Mouse (Mus musculus): ENCODE measurements around the gene Olfr847. TPM values are rescaled to one million over a fixed set of nuclear protein-coding genes. Genes with fewer than 3 reads are reported as not detected.

The Olfr847 gene
- total RNA-seq (2014; rRNA removed), result not detected in 2 replicates
- polyA plus RNA-seq (2015; fragmentation: Nextera tagmentation; extraction: Ambion mirVana), result not detected in 2 replicates

GRCm38 (mm10) chr9:19378569-19378968, at the start of gene Olfr847:
Olfr847 (minus strand) TSS chr9:19378669.
- Histone ChIP-seq H3K4me1 (ENCODE audit: insufficient read depth, low read length) (no peaks in the 10 kb centered on the region), H3K4me2 (ENCODE audit: low read depth, low read length, poor library complexity, severe bottlenecking) (no peak within 1 kb of the TSS), H3K27ac (ENCODE audit: low read depth, low read length) (no peak within 1 kb of the TSS), H3K4me3 (ENCODE audit: low read depth, low read length) (no peak within 1 kb of the TSS), H3K9me3 (ENCODE audit: low read length) (peaks cover 3% of the 10 kb centered on the region; the same call in 1 of the 2 replicates), H3K9ac (replicated peaks; ENCODE audit: low read length, poor library complexity, severe bottlenecking) (no peak within 1 kb of the TSS), H3K36me3 (ENCODE audit: insufficient read depth, low read length) (no peaks in the 10 kb centered on the region), H3K27me3 (ENCODE audit: insufficient read depth, low read length) (no peaks in the 10 kb centered on the region)
- ATAC-seq (ENCODE audit: low FRiP score), result no peak
- TF ChIP-seq CTCF (IDR thresholded peaks at IDR 0.05), result no peak
- whole genome bisulfite sequencing, result 55% methylated on average over 1 of the region's 1 CpGs
- DNase-seq (ENCODE audit: low spot score), result no peak

GRCm38 (mm10) chr9:19363905-19364304, 14.6 kb downstream of the Olfr847 start, which contains the start of gene Olfr846:
Olfr846 (minus strand) TSS chr9:19364005.
- ATAC-seq (ENCODE audit: low FRiP score), result no peak
- Histone ChIP-seq H3K9me3 (ENCODE audit: low read length) (peaks cover 6% of the 10 kb centered on the region; the same call in 1 of the 2 replicates), H3K4me2 (ENCODE audit: low read depth, low read length, poor library complexity, severe bottlenecking) (no peak within 1 kb of the TSS), H3K36me3 (ENCODE audit: insufficient read depth, low read length) (no peaks in the 10 kb centered on the region), H3K27ac (ENCODE audit: low read depth, low read length) (no peak within 1 kb of the TSS), H3K9ac (replicated peaks; ENCODE audit: low read length, poor library complexity, severe bottlenecking) (no peak within 1 kb of the TSS), H3K27me3 (ENCODE audit: insufficient read depth, low read length) (no peaks in the 10 kb centered on the region), H3K4me3 (ENCODE audit: low read depth, low read length) (no peak within 1 kb of the TSS), H3K4me1 (ENCODE audit: insufficient read depth, low read length) (no peaks in the 10 kb centered on the region)
- 49% methylated on average over 1 of the region's 1 CpGs for whole genome bisulfite sequencing
- DNase-seq (ENCODE audit: low spot score), result no peak
- no peak for TF ChIP-seq CTCF (IDR thresholded peaks at IDR 0.05)

- no peak for TF ChIP-seq CTCF (IDR thresholded peaks at IDR 0.05)
- Histone ChIP-seq H3K36me3 (ENCODE audit: insufficient read depth, low read length) (no peaks in the 10 kb centered on the region), H3K4me2 (ENCODE audit: low read depth, low read length, poor library complexity, severe bottlenecking) (no peak within 1 kb of the TSS), H3K4me1 (ENCODE audit: insufficient read depth, low read length) (no peaks in the 10 kb centered on the region), H3K4me3 (ENCODE audit: low read depth, low read length) (no peak within 1 kb of the TSS), H3K27ac (ENCODE audit: low read depth, low read length) (no peak within 1 kb of the TSS), H3K9ac (replicated peaks; ENCODE audit: low read length, poor library complexity, severe bottlenecking) (no peak within 1 kb of the TSS), H3K9me3 (ENCODE audit: low read length) (peaks cover 13% of the 10 kb centered on the region; the same call in 1 of the 2 replicates), H3K27me3 (ENCODE audit: insufficient read depth, low read length) (no peaks in the 10 kb centered on the region)
- no peak for ATAC-seq (ENCODE audit: low FRiP score)
- DNase-seq (ENCODE audit: low spot score), result no peak
- 78% methylated on average over 1 of the region's 1 CpGs for WGBS
These were observed 42.3 kb downstream of the Olfr847 start, which contains the start of gene Olfr845 for GRCm38 (mm10) chr9:19336157-19336556. Olfr845 (plus strand) TSS chr9:19336457.

Other genes with a start within 250 kb of the Olfr847 start
- gene Olfr837, start 242.4 kb downstream of the Olfr847 start, total RNA-seq (2014; rRNA removed), result not detected in 2 replicates
- gene Olfr837, start 242.4 kb downstream of the Olfr847 start, polyA plus RNA-seq (2015; fragmentation: Nextera tagmentation; extraction: Ambion mirVana), result not detected in 2 replicates
- under 0.01 TPM in 1 of 2 replicates, not detected in the other for gene Olfr839-ps1, start 201.4 kb downstream of the Olfr847 start, total RNA-seq (2014; rRNA removed)
- gene Olfr839-ps1, start 201.4 kb downstream of the Olfr847 start, polyA plus RNA-seq (2015; fragmentation: Nextera tagmentation; extraction: Ambion mirVana), result not detected in 2 replicates
- gene Olfr843, start 126.7 kb downstream of the Olfr847 start, total RNA-seq (2014; rRNA removed), result not detected in 2 replicates
- not detected in 2 replicates for gene Olfr843, start 126.7 kb downstream of the Olfr847 start, polyA plus RNA-seq (2015; fragmentation: Nextera tagmentation; extraction: Ambion mirVana)
- gene Olfr844, start 62.3 kb downstream of the Olfr847 start, total RNA-seq (2014; rRNA removed), result not detected in 2 replicates
- not detected in 2 replicates for gene Olfr844, start 62.3 kb downstream of the Olfr847 start, polyA plus RNA-seq (2015; fragmentation: Nextera tagmentation; extraction: Ambion mirVana)
- not detected in 2 replicates for gene Olfr845, start 42.2 kb downstream of the Olfr847 start, total RNA-seq (2014; rRNA removed)
- not detected in 2 replicates for gene Olfr845, start 42.2 kb downstream of the Olfr847 start, polyA plus RNA-seq (2015; fragmentation: Nextera tagmentation; extraction: Ambion mirVana)
- gene Olfr846, start 14.7 kb downstream of the Olfr847 start, total RNA-seq (2014; rRNA removed), result not detected in 2 replicates
- not detected in 2 replicates for gene Olfr846, start 14.7 kb downstream of the Olfr847 start, polyA plus RNA-seq (2015; fragmentation: Nextera tagmentation; extraction: Ambion mirVana)
- not detected in 2 replicates for gene Olfr849, start 61.6 kb upstream of the Olfr847 start, total RNA-seq (2014; rRNA removed)
- gene Olfr849, start 61.6 kb upstream of the Olfr847 start, polyA plus RNA-seq (2015; fragmentation: Nextera tagmentation; extraction: Ambion mirVana), result not detected in 2 replicates
- not detected in 2 replicates for gene Olfr850, start 99.6 kb upstream of the Olfr847 start, total RNA-seq (2014; rRNA removed)
- gene Olfr850, start 99.6 kb upstream of the Olfr847 start, polyA plus RNA-seq (2015; fragmentation: Nextera tagmentation; extraction: Ambion mirVana), result not detected in 2 replicates
- gene Olfr851, start 114.6 kb upstream of the Olfr847 start, total RNA-seq (2014; rRNA removed), result not detected in 2 replicates
- not detected in 2 replicates for gene Olfr851, start 114.6 kb upstream of the Olfr847 start, polyA plus RNA-seq (2015; fragmentation: Nextera tagmentation; extraction: Ambion mirVana)
- gene Olfr853, start 162.4 kb upstream of the Olfr847 start, total RNA-seq (2014; rRNA removed), result not detected in 2 replicates
- gene Olfr853, start 162.4 kb upstream of the Olfr847 start, polyA plus RNA-seq (2015; fragmentation: Nextera tagmentation; extraction: Ambion mirVana), result not detected in 2 replicates
- gene Olfr854, start 188.7 kb upstream of the Olfr847 start, total RNA-seq (2014; rRNA removed), result not detected in 2 replicates
- gene Olfr854, start 188.7 kb upstream of the Olfr847 start, polyA plus RNA-seq (2015; fragmentation: Nextera tagmentation; extraction: Ambion mirVana), result not detected in 2 replicates
- not detected in 2 replicates for gene Olfr855, start 203.9 kb upstream of the Olfr847 start, total RNA-seq (2014; rRNA removed)
- not detected in 2 replicates for gene Olfr855, start 203.9 kb upstream of the Olfr847 start, polyA plus RNA-seq (2015; fragmentation: Nextera tagmentation; extraction: Ambion mirVana)
- 40.3 and 54.4 TPM in 2 replicates for gene Zfp317, start 243.4 kb upstream of the Olfr847 start, total RNA-seq (2014; rRNA removed)
- 22.1 and 22.9 TPM in 2 replicates for gene Zfp317, start 243.4 kb upstream of the Olfr847 start, polyA plus RNA-seq (2015; fragmentation: Nextera tagmentation; extraction: Ambion mirVana)